Comparison of ENCODE assay signal across 8 mouse cellular contexts in the genomic region with DNA sequence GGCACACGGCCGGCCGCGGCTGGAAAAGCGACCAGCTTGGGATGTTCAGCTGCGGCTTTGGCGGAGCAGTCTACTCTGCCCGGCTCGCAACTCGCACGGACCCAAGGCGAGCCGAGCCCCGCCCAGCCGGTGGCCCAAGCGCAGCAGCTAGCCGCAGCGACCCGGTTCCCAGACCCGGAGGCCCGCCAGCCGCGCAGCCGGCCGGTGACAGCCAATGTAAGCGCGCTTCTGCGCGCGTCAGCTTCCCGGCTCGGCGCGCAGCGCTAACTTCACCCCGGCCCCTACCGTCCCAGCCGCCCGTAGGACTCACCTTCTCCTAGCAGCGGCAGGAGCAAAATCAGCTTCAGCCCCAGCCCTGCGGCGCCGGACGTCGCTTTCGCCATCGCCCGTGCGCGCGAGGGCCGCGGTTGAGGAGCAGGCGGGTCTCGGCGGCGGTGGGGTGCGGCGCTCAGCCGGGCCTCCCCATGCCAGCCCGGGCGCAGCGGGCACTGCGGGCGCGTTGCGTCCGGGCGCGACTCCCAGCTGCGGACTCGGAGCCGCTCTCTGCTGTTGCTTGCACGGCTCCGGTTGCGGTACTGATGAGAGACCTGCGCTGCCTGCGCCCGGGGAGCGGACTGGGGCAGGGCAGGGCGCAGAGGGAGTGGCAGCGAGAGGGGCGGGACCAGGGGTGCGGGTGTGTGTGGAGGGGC. TPM values are rescaled to one million over a fixed set of nuclear protein-coding genes. Genes with fewer than 3 reads are reported as not detected.
A peak's percentile ranks its signal among the peaks of the same experiment; 100 is the strongest.
DNase-seq lines count a peak whose midpoint lies in the region; ATAC-seq and TF ChIP-seq lines count a peak whose summit lies in the region.

No protein-coding gene starts in this region.

- no peaks in the 10 kb centered on the region for H3K36me3 ChIP-seq in erythroblast, embryonic 14.5 days (ENCODE audit: control insufficient read depth)
- H3K36me3 ChIP-seq in forebrain, embryonic 10.5 days (replicated peaks), result no peaks in the 10 kb centered on the region
- no peaks in the 10 kb centered on the region for H3K36me3 ChIP-seq in heart, postnatal 0 days (replicated peaks; ENCODE audit: control insufficient read depth, insufficient read depth, low read length)
- H3K36me3 ChIP-seq in stomach, postnatal 0 days (ENCODE audit: control insufficient read depth, insufficient read depth, low read length), result no peaks in the 10 kb centered on the region

- no peak for ATAC-seq in erythroblast, adult 5-6 weeks (replicated peaks; ENCODE audit: low FRiP score, poor library complexity, severe bottlenecking)
- peak; percentile 34; the same call in 1 of the 2 replicates for ATAC-seq in heart, postnatal 0 days (ENCODE audit: insufficient read depth, low read depth)
- ATAC-seq in megakaryocyte-erythroid progenitor cell, adult 5-6 weeks (replicated peaks; ENCODE audit: low FRiP score, low TSS enrichment, poor library complexity, severe bottlenecking), result peak; percentile 48
- peak; percentile 90 for ATAC-seq in stomach, postnatal 0 days (ENCODE audit: low FRiP score, low TSS enrichment)

- no peak for TF ChIP-seq CTCF in heart, postnatal 0 days (IDR thresholded peaks at IDR 0.05; ENCODE audit: low read depth)
- no peak for TF ChIP-seq CTCF in stomach, postnatal 0 days (IDR thresholded peaks at IDR 0.05; ENCODE audit: low read depth)

- H3K4me1 ChIP-seq in erythroblast, embryonic 14.5 days (ENCODE audit: control insufficient read depth), result no peaks in the 10 kb centered on the region; the same call in 1 of the 2 replicates
- H3K4me1 ChIP-seq in forebrain, embryonic 10.5 days, result peaks cover 21% of the 10 kb centered on the region
- no peaks in the 10 kb centered on the region for H3K4me1 ChIP-seq in heart, postnatal 0 days (ENCODE audit: control insufficient read depth, insufficient read depth)
- 0 out of 2 replicates have a peak, but pooled peaks cover 2% of the 10 kb centered on the region for H3K4me1 ChIP-seq in stomach, postnatal 0 days (replicated peaks; ENCODE audit: control insufficient read depth, insufficient read depth)

- H3K27me3 ChIP-seq in erythroblast, embryonic 14.5 days (ENCODE audit: control insufficient read depth), result peaks cover 59% of the 10 kb centered on the region
- peaks cover 100% of the 10 kb centered on the region for H3K27me3 ChIP-seq in forebrain, embryonic 10.5 days (ENCODE audit: poor library complexity, severe bottlenecking)
- peaks cover 77% of the 10 kb centered on the region for H3K27me3 ChIP-seq in heart, postnatal 0 days (ENCODE audit: control insufficient read depth, insufficient read depth, low read length)
- H3K27me3 ChIP-seq in stomach, postnatal 0 days (ENCODE audit: control insufficient read depth, insufficient read depth, low read length), result peaks cover 14% of the 10 kb centered on the region

- under 1% methylated on average over 84 of the region's 84 CpGs for WGBS in forebrain, embryonic 10.5 days
- under 1% methylated on average over 84 of the region's 84 CpGs for WGBS in heart, postnatal 0 days
- under 1% methylated on average over 73 of the region's 84 CpGs for WGBS in stomach, postnatal 0 days

- no peak overlapping the region for H3K27ac ChIP-seq in forebrain, embryonic 10.5 days
- H3K27ac ChIP-seq in heart, postnatal 0 days (ENCODE audit: low read depth), result no peak overlapping the region
- H3K27ac ChIP-seq in stomach, postnatal 0 days (replicated peaks), result no peak overlapping the region

- peak; percentile 46 for DNase-seq in brain, adult 2 months (ENCODE audit: low read depth, low spot score)
- peak; percentile 48 for DNase-seq in forebrain, embryonic 10.5 days (ENCODE audit: extremely low spot score, low spot score)
- DNase-seq in heart, postnatal 0 days (ENCODE audit: low spot score), result no peak
- DNase-seq in left cerebral cortex, postnatal 4 days, result peak; percentile 40
- DNase-seq in stomach, postnatal 0 days (ENCODE audit: low spot score), result peak; percentile 85

- no peak for TF ChIP-seq EP300 in heart, postnatal 0 days (IDR thresholded peaks at IDR 0.05; ENCODE audit: low read depth)
- no peak for TF ChIP-seq EP300 in stomach, postnatal 0 days (optimal IDR thresholded peaks at IDR 0.05)

- intact Hi-C loops in left cerebral cortex, postnatal 4 days (cut with DNase I), result no loop called here

- peak overlapping the region; percentile 16 for H3K4me3 ChIP-seq in erythroblast, embryonic 14.5 days (replicated peaks)
- peak overlapping the region; percentile 71 for H3K4me3 ChIP-seq in forebrain, embryonic 10.5 days
- peak overlapping the region; percentile 56 for H3K4me3 ChIP-seq in heart, postnatal 0 days (ENCODE audit: low read depth, low read length)
- peak overlapping the region; percentile 57 for H3K4me3 ChIP-seq in stomach, postnatal 0 days (ENCODE audit: low read depth, low read length)

- peak overlapping the region; percentile 98 for H3K4me2 ChIP-seq in heart, postnatal 0 days (ENCODE audit: low read depth, low read length)
- peak overlapping the region; percentile 99 for H3K4me2 ChIP-seq in stomach, postnatal 0 days (replicated peaks; ENCODE audit: low read depth)

- H3K9me3 ChIP-seq in erythroblast, embryonic 14.5 days (ENCODE audit: control insufficient read depth, low read length), result no peaks in the 10 kb centered on the region
- H3K9me3 ChIP-seq in forebrain, embryonic 10.5 days, result no peaks in the 10 kb centered on the region
- no peaks in the 10 kb centered on the region for H3K9me3 ChIP-seq in heart, postnatal 0 days (replicated peaks; ENCODE audit: control insufficient read depth, low read length)
- H3K9me3 ChIP-seq in stomach, postnatal 0 days (ENCODE audit: control insufficient read depth, low read length), result no peaks in the 10 kb centered on the region

- no peak overlapping the region for H3K9ac ChIP-seq in heart, postnatal 0 days (replicated peaks; ENCODE audit: low read depth, low read length)
- H3K9ac ChIP-seq in stomach, postnatal 0 days (ENCODE audit: low read length), result peak overlapping the region; percentile 35

RNA-seq across cellular contexts. Expression of gene Ret, which starts 0.6 kb away (rescaled TPM):
- not detected in 2 replicates for polyA plus RNA-seq in erythroblast, embryonic 14.5 days (2012)
- not detected in 2 replicates for total RNA-seq in erythroblast, adult 5-6 weeks (2015; ENCODE audit: low replicate concordance)
- not detected in 2 replicates for total RNA-seq in erythroblast, adult 5-6 weeks (2017; ENCODE audit: low replicate concordance)
- polyA plus RNA-seq in forebrain, embryonic 10.5 days (2016; fragmentation: Nextera tagmentation; extraction: Ambion mirVana), result 0.53 and 0.56 TPM in 2 replicates
- total RNA-seq in heart, postnatal 0 days (2014; rRNA removed; ENCODE audit: low replicate concordance), result 0.23 and 3.6 TPM in 2 replicates
- 0.34 and 0.38 TPM in 2 replicates for polyA plus RNA-seq in heart, postnatal 0 days (2015; fragmentation: Nextera tagmentation; extraction: Ambion mirVana)
- 1 to 10 TPM; 5.1 to 6.6 TPM for total RNA-seq in left cerebral cortex, postnatal 4 days (2021)
- total RNA-seq in megakaryocyte-erythroid progenitor cell, adult 5-6 weeks (2014; fragmentation: Nextera tagmentation), result not detected in 2 replicates
- not detected in 2 replicates for total RNA-seq in megakaryocyte-erythroid progenitor cell, adult 5-6 weeks (2017)
- 5.0 and 5.5 TPM in 2 replicates for polyA plus RNA-seq in stomach, postnatal 0 days (2015; fragmentation: Nextera tagmentation; extraction: Ambion mirVana)

RNA-seq across cellular contexts. Expression of gene Csgalnact2, which starts 58.0 kb away (rescaled TPM):
- polyA plus RNA-seq in erythroblast, embryonic 14.5 days (2012), result 0.07 and 0.08 TPM in 2 replicates
- total RNA-seq in erythroblast, adult 5-6 weeks (2015; ENCODE audit: low replicate concordance), result 37.6 and 63.2 TPM in 2 replicates
- 42.8 and 43.2 TPM in 2 replicates for total RNA-seq in erythroblast, adult 5-6 weeks (2017; ENCODE audit: low replicate concordance)
- polyA plus RNA-seq in forebrain, embryonic 10.5 days (2016; fragmentation: Nextera tagmentation; extraction: Ambion mirVana), result 6.1 and 6.6 TPM in 2 replicates
- total RNA-seq in heart, postnatal 0 days (2014; rRNA removed; ENCODE audit: low replicate concordance), result 13.0 and 15.8 TPM in 2 replicates
- 10.3 and 11.6 TPM in 2 replicates for polyA plus RNA-seq in heart, postnatal 0 days (2015; fragmentation: Nextera tagmentation; extraction: Ambion mirVana)
- 10 to 100 TPM; 13.4 to 14.0 TPM for total RNA-seq in left cerebral cortex, postnatal 4 days (2021)
- 34.2 and 37.1 TPM in 2 replicates for total RNA-seq in megakaryocyte-erythroid progenitor cell, adult 5-6 weeks (2014; fragmentation: Nextera tagmentation)
- 71.7 and 117 TPM in 2 replicates for total RNA-seq in megakaryocyte-erythroid progenitor cell, adult 5-6 weeks (2017)
- polyA plus RNA-seq in stomach, postnatal 0 days (2015; fragmentation: Nextera tagmentation; extraction: Ambion mirVana), result 10.0 and 10.5 TPM in 2 replicates

Comparison
In these comparisons a context has a peak if more than half of its experiments do, and no peak if none do; other contexts are left out.
1. H3K4me3 ChIP-seq: peak in every context shown above with its lines; median percentile 71 in forebrain, embryonic 10.5 days; 57 in stomach, postnatal 0 days; 56 in heart, postnatal 0 days; 16 in erythroblast, embryonic 14.5 days.